Mouse (Mus musculus): ENCODE measurements around the gene 4930590J08Rik. TPM values are rescaled to one million over a fixed set of nuclear protein-coding genes. Genes with fewer than 3 reads are reported as not detected.

Gene 4930590J08Rik
- polyA plus RNA-seq, 1 experiment: 0.06 TPM

DNA sequence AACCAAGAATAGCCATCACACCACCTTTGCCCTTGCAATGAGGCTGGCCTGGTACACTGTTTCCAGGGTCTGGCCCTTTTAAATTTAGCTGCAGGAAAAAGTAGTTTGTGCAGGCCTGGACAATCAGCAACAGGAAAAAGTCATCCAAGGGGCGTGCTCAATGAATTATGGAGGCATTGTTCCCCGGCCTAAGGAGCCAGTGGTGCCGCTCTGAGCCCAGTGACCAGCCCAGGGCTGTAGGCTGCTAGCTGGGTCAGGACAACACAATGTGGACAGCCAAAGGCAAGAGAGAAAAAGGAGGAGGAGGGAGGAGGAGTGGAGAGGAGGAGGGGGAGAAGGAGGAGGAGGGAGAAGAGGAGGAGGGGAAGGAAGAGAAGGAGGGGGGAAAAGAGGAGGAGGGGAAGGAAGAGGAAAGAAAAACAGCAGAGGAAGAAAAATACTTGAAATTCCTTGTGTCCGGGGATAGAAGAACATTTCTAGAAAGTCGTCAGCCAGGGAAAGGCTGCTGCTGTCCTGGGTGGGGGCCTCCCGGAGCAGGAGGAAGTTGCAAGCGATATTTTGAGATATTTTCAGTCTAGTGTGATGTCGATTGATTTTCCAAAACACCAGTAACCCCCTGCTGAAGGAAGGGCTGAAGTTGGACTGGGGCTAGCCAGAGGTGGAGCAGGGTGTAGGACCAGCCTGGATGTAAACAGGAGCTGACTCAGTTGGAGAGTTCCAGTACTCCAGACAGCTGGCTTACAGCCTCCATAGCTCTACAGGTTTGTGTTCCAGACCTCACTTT, 57.6 kb downstream of the 4930590J08Rik start:
- H3K4me1 ChIP-seq (ENCODE audit: control insufficient read depth, insufficient read depth, insufficient read length, low read length): peaks cover 3% of the 10 kb centered on the region; the same call in 1 of the 2 replicates
- WGBS: 27% methylated on average over 8 of the region's 8 CpGs
- H3K4me3 ChIP-seq (ENCODE audit: low read depth, low read length): peak overlapping the region; percentile 16; the same call in 1 of the 2 replicates
- TF ChIP-seq POLR2A (IDR thresholded peaks at IDR 0.05; ENCODE audit: low read depth, low read length) (no peak), CTCF (IDR thresholded peaks at IDR 0.05; ENCODE audit: extremely low read depth, insufficient read length, insufficient replicate concordance, low read depth, low read length) (no peak)
- 0 out of 2 replicates have a peak, but pooled peaks cover 2% of the 10 kb centered on the region for H3K27me3 ChIP-seq (ENCODE audit: control insufficient read depth, insufficient read depth, low read length)
- H3K27ac ChIP-seq (ENCODE audit: insufficient read depth, low read depth, low read length): peak overlapping the region; percentile 43
- H3K36me3 ChIP-seq (ENCODE audit: control insufficient read depth, insufficient read depth, low read length): no peaks in the 10 kb centered on the region

DNA sequence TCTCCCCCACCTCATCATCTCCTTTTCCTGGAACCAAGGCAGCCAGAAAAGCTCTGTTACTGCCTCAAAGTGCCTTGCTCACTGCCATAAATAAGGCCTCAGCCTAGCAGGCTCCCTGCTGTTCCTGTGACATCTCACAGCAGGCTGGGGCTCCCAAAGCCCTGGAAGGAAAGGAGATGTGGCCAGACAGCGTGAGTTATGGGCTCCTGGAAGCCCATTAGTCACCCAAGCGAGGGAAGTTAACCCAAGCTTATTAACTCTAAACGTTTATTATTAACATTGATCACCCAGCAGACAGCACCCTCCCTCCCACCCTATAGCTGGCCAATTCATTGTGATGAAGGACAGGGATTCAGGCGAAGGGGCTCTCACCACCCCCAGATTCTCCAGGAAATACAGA, 60.8 kb downstream of the 4930590J08Rik start:
- 29% methylated on average over 4 of the region's 4 CpGs for WGBS
- TF ChIP-seq CTCF (IDR thresholded peaks at IDR 0.05; ENCODE audit: extremely low read depth, insufficient read length, insufficient replicate concordance, low read depth, low read length) (no peak), POLR2A (IDR thresholded peaks at IDR 0.05; ENCODE audit: low read depth, low read length) (no peak)
- H3K4me1 ChIP-seq (ENCODE audit: control insufficient read depth, insufficient read depth, insufficient read length, low read length): no peaks in the 10 kb centered on the region
- no peaks in the 10 kb centered on the region for H3K36me3 ChIP-seq (ENCODE audit: control insufficient read depth, insufficient read depth, low read length)
- no peak overlapping the region for H3K4me3 ChIP-seq (ENCODE audit: low read depth, low read length)
- H3K27ac ChIP-seq (ENCODE audit: insufficient read depth, low read depth, low read length): no peak overlapping the region
- 0 out of 2 replicates have a peak, but pooled peaks cover 2% of the 10 kb centered on the region for H3K27me3 ChIP-seq (ENCODE audit: control insufficient read depth, insufficient read depth, low read length)

DNA sequence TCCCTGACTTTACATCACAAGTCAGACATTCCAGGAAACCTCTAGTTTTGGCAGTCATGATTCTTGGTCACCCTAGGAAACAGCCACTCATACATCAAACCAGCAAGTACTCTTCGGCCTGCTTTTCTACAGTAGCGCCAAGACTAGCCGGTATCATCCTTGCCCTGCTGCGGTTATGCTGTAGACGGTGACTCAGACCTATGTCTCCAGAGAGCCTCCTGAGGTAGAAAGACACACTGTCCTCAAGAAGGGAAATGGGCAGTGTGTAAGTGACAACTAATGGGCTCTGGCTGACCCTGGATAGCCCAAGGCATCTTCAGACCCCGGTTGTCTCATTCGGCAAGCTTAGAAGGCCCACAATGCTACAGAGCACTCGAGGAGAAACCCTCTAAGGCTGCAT, 62.5 kb downstream of the 4930590J08Rik start:
- no peak overlapping the region for H3K4me3 ChIP-seq (ENCODE audit: low read depth, low read length)
- WGBS: 86% methylated on average over 8 of the region's 8 CpGs
- 0 out of 2 replicates have a peak, but pooled peaks cover 2% of the 10 kb centered on the region for H3K27me3 ChIP-seq (ENCODE audit: control insufficient read depth, insufficient read depth, low read length)
- no peaks in the 10 kb centered on the region for H3K36me3 ChIP-seq (ENCODE audit: control insufficient read depth, insufficient read depth, low read length)
- H3K4me1 ChIP-seq (ENCODE audit: control insufficient read depth, insufficient read depth, insufficient read length, low read length): no peaks in the 10 kb centered on the region
- no peak for TF ChIP-seq POLR2A (IDR thresholded peaks at IDR 0.05; ENCODE audit: low read depth, low read length)
- no peak for TF ChIP-seq CTCF (IDR thresholded peaks at IDR 0.05; ENCODE audit: extremely low read depth, insufficient read length, insufficient replicate concordance, low read depth, low read length)
- no peak overlapping the region for H3K27ac ChIP-seq (ENCODE audit: insufficient read depth, low read depth, low read length)

DNA sequence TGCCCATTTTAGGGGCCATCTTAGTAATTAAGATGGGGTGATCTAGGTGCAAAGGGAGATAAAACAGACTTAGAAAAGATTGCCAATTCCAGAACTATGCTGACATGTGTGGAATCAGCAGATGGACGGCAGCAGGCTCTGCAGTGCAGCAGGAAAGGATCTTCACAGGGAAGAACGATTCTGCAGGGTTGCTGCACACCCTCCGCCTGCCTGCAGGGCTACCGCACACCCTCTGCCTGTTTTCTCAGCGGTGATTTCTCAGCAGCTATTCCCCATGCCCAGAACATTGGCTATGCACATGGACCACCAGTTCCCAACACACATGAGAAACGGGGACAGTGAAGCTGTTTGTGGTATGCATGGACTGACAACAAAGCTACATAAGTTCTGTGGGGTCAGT, 63.4 kb downstream of the 4930590J08Rik start:
- TF ChIP-seq CTCF (IDR thresholded peaks at IDR 0.05; ENCODE audit: extremely low read depth, insufficient read length, insufficient replicate concordance, low read depth, low read length) (no peak), POLR2A (IDR thresholded peaks at IDR 0.05; ENCODE audit: low read depth, low read length) (no peak)
- Histone ChIP-seq H3K36me3 (ENCODE audit: control insufficient read depth, insufficient read depth, low read length) (no peaks in the 10 kb centered on the region), H3K4me3 (ENCODE audit: low read depth, low read length) (no peak overlapping the region), H3K27me3 (ENCODE audit: control insufficient read depth, insufficient read depth, low read length) (0 out of 2 replicates have a peak, but pooled peaks cover 2% of the 10 kb centered on the region), H3K4me1 (ENCODE audit: control insufficient read depth, insufficient read depth, insufficient read length, low read length) (no peaks in the 10 kb centered on the region), H3K27ac (ENCODE audit: insufficient read depth, low read depth, low read length) (no peak overlapping the region)
- WGBS: 56% methylated on average over 6 of the region's 6 CpGs

DNA sequence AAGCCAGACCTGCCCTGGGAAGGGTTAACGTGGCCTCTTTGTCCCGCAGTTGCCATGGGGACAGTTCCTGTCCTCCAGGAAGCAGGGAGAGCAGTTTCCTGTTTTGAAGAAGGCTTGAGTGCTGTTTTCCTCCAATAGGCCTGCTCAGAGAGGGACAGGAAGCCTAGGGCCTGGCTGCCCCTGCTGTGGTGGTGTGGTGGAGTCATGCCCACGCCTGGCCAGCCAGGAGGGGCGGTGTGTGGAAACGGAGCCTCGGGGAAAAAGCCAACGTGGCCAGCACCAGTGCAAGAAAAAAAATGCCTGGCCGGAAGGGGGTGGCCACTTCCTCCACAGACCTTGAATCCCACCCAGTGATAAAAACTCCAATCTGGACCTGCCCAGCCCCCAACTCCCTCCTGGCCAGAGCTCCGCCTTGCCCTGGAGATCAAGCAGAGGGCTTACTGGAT, 69.6 kb downstream of the 4930590J08Rik start:
- no peak overlapping the region for H3K27ac ChIP-seq (ENCODE audit: insufficient read depth, low read depth, low read length)
- WGBS: 38% methylated on average over 9 of the region's 9 CpGs
- no peaks in the 10 kb centered on the region for H3K36me3 ChIP-seq (ENCODE audit: control insufficient read depth, insufficient read depth, low read length)
- no peak overlapping the region for H3K4me3 ChIP-seq (ENCODE audit: low read depth, low read length)
- TF ChIP-seq CTCF (IDR thresholded peaks at IDR 0.05; ENCODE audit: extremely low read depth, insufficient read length, insufficient replicate concordance, low read depth, low read length): no peak
- no peak for TF ChIP-seq POLR2A (IDR thresholded peaks at IDR 0.05; ENCODE audit: low read depth, low read length)
- no peaks in the 10 kb centered on the region for H3K4me1 ChIP-seq (ENCODE audit: control insufficient read depth, insufficient read depth, insufficient read length, low read length)
- H3K27me3 ChIP-seq (ENCODE audit: control insufficient read depth, insufficient read depth, low read length): no peaks in the 10 kb centered on the region

DNA sequence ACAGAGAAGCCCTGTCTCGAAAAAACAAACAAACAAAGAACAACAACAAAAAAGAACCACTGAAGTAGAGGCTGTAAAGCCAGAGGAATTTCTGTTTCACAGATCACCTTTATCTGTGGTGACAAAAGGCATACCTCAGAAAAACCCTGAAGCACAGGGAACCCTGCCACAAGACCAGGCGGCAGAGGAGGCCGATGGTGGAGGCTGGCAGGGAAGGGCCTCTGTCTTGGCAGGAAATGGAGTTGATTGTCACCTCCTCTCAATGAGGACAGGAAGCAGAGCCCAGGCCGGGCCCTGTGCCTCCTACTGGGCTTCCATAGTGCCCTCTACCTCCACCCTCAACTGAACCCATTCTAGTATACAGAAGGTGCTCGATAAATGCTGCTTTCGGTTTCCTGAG, 71.4 kb downstream of the 4930590J08Rik start:
- H3K36me3 ChIP-seq (ENCODE audit: control insufficient read depth, insufficient read depth, low read length): no peaks in the 10 kb centered on the region
- 67% methylated on average over 6 of the region's 6 CpGs for WGBS
- no peak overlapping the region for H3K4me3 ChIP-seq (ENCODE audit: low read depth, low read length)
- H3K27me3 ChIP-seq (ENCODE audit: control insufficient read depth, insufficient read depth, low read length): peaks cover 15% of the 10 kb centered on the region
- H3K27ac ChIP-seq (ENCODE audit: insufficient read depth, low read depth, low read length): no peak overlapping the region
- no peaks in the 10 kb centered on the region for H3K4me1 ChIP-seq (ENCODE audit: control insufficient read depth, insufficient read depth, insufficient read length, low read length)
- TF ChIP-seq POLR2A (IDR thresholded peaks at IDR 0.05; ENCODE audit: low read depth, low read length) (no peak), CTCF (IDR thresholded peaks at IDR 0.05; ENCODE audit: extremely low read depth, insufficient read length, insufficient replicate concordance, low read depth, low read length) (no peak)

All from small intestine, adult 2 months (tissue).